Mouse (Mus musculus) splenic B cell, adult 2 months (primary cell): ENCODE measurements at regions not wholly inside any gene's neighbourhood (a gene's known extent, or its start where the extent isn't known, plus 50 kb on each side); places are given as distances from the start of the nearest gene placed in this dataset.
A peak's percentile ranks its signal among the peaks of the same experiment; 100 is the strongest.

Experiments
- DNase-seq: peaks from one replicate; pipeline ENCODE4 v3.0.0-alpha.2; 2011; ENCODE audit warnings: low read depth, low spot score
- H3K27me3 ChIP-seq: 2 replicates; pipeline ENCODE4 v1.6.1; 2012; ENCODE audit warnings: mild to moderate bottlenecking, low read length, moderate library complexity, mixed read lengths; ENCODE audit not compliant: control insufficient read depth, poor library complexity, insufficient read depth, severe bottlenecking
- H3K36me3 ChIP-seq: 2 replicates; pipeline ENCODE4 v1.6.1; 2012; ENCODE audit warnings: mild to moderate bottlenecking, low read length, moderate library complexity, mixed read lengths; ENCODE audit not compliant: control insufficient read depth, poor library complexity, insufficient read depth, severe bottlenecking

GRCm38 (mm10) chr12:9091951-9092350, 62.2 kb downstream of the Ttc32 start:
- H3K27me3 ChIP-seq, result no peaks in the 10 kb centered on the region
- no peak for DNase-seq
- H3K36me3 ChIP-seq, result no peaks in the 10 kb centered on the region

DNA sequence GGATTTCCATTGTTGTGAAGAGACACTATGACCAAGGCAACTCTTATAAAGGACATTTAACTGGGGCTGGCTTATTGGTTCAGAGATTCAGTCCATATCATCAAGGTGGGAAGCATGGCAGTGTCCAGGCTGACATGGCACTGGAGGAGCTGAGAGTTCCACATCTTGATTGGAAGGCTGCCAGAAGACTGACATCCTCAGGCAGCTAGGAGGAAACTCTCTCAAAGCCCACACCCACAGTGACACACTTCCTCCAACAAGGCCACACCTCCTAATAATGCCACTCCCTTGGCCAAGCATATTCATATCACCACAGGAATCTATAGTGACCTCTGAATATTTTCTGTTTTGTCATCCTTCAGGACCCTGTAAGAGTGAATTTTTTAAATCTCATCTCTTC, 65.3 kb downstream of the Ttc32 start:
- no peak for DNase-seq
- Histone ChIP-seq H3K27me3 (no peaks in the 10 kb centered on the region), H3K36me3 (no peaks in the 10 kb centered on the region)

- no peaks in the 10 kb centered on the region for H3K27me3 ChIP-seq
- DNase-seq, result no peak
- H3K36me3 ChIP-seq, result no peaks in the 10 kb centered on the region
These were observed 76.6 kb downstream of the Ttc32 start for GRCm38 (mm10) chr12:9106416-9106815.

GRCm38 (mm10) chr12:9109806-9110205, 80.0 kb downstream of the Ttc32 start:
- Histone ChIP-seq H3K36me3 (no peaks in the 10 kb centered on the region), H3K27me3 (no peaks in the 10 kb centered on the region)
- no peak for DNase-seq

DNA sequence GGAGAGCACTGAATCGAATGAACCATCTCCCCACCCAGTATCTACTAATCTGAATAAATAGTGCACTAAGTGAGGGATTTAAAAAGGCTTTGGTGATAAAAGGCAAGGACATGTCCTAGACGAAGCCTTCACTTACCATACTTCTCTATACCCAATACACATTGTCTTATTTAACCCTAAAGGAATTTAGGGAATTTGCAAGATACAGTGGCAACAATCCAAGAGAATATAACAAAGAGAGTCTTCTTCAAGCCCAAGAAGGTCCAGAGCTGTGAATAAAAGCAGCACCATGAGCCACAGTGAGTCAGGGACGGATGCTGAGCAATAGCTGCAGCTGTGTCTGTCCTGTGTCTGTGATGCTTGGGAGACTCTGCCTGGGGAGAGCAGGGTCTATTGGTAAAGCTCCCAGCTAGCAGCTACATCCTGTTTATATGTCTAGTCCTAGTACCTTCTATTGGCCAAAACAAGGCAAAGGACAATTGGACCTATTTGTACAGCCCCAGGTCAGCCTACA, 82.4 kb downstream of the Ttc32 start:
- H3K27me3 ChIP-seq, result no peaks in the 10 kb centered on the region
- H3K36me3 ChIP-seq, result no peaks in the 10 kb centered on the region
- no peak for DNase-seq

DNA sequence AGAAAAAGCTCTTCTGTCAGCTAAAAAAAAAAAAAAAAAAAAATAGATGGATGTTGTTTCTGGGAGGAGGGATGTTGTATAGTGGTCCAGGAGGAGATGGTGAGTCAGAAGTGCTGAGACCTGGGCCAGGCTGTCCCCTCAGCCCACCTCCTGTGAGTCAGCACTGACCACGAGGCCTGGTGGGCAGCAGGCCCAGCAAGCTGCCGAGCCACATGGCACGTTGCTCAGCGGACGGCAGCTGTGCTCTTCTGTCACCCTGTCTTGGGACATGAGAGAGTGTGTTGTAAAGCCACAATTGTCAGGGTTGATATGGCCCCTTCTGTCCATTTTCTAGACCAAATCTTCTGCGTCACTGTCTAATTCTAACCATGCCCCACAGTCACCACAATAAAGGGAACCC, 83.9 kb downstream of the Ttc32 start:
- H3K27me3 ChIP-seq, result no peaks in the 10 kb centered on the region
- no peak for DNase-seq
- H3K36me3 ChIP-seq, result no peaks in the 10 kb centered on the region

GRCm38 (mm10) chr12:9114061-9114460, 84.3 kb downstream of the Ttc32 start:
- no peak for DNase-seq
- H3K36me3 ChIP-seq, result no peaks in the 10 kb centered on the region
- no peaks in the 10 kb centered on the region for H3K27me3 ChIP-seq

- DNase-seq, result no peak
- no peaks in the 10 kb centered on the region for H3K36me3 ChIP-seq
- H3K27me3 ChIP-seq, result no peaks in the 10 kb centered on the region
These were observed 88.8 kb downstream of the Ttc32 start for GRCm38 (mm10) chr12:9118576-9118975.

DNA sequence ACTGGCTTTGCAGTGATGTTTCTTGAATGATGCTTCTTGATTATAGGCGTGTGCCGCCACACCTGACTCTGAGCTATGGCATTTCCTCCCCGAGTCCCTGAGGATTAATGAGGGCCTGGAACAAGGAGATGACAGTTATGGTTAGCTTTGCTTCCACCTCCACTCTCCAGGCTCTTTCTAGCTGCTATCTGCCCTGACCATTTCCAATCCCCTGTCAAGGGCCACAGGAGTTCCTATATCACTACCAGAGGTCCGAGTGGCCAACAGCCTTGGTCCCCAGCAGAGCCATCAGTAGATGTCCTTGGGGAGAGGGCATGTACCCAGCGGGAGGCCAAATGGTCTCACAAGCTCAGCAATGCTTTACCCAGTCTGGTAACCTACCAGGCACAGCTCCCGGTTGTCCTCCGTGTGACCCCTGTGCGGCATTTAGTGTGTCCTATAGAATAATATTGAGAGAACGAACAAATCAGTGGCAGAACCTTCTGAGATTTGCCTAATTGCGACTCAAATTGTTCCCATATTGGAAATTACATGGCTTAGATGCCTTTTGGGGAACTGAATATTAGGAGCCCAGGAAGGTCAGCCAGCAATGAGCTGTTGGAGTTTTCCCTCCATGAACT, 98.2 kb downstream of the Ttc32 start:
- no peaks in the 10 kb centered on the region for H3K27me3 ChIP-seq
- no peak for DNase-seq

GRCm38 (mm10) chr12:9128581-9129275, 98.9 kb downstream of the Ttc32 start:
- DNase-seq, result peak; percentile 28
- no peaks in the 10 kb centered on the region for H3K27me3 ChIP-seq
- H3K36me3 ChIP-seq, result no peaks in the 10 kb centered on the region

More for the DNA sequence above, 98.2 kb downstream of the Ttc32 start:
- no peaks in the 10 kb centered on the region for H3K36me3 ChIP-seq

DNA sequence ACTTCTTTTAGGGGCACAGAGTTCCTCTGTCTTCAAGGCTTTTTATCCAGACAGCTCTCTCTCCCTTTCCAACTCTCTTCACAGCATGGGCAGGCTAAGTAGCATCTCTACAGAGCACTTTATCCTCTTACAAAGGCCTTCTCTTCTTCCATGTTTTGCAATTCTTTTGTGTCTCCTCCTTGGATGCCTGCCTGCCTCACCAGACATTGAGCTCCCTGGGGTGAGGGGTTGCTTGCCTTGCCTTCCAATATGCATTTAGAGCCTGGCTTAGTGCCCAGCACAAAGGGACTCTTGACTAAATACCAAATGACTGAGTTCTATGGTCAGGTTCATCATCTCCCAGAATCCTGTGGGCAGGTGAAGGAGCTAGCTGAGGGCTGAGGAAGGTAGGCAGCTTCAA, 102.8 kb downstream of the Ttc32 start:
- Histone ChIP-seq H3K27me3 (no peaks in the 10 kb centered on the region), H3K36me3 (no peaks in the 10 kb centered on the region)
- DNase-seq, result no peak

GRCm38 (mm10) chr12:9133890-9134870, 104.4 kb downstream of the Ttc32 start:
- no peak for DNase-seq
- Histone ChIP-seq H3K27me3 (no peaks in the 10 kb centered on the region), H3K36me3 (no peaks in the 10 kb centered on the region)

- H3K36me3 ChIP-seq, result no peaks in the 10 kb centered on the region
- no peak for DNase-seq
- H3K27me3 ChIP-seq, result no peaks in the 10 kb centered on the region
These were observed 121.2 kb downstream of the Ttc32 start for GRCm38 (mm10) chr12:9151001-9151400.

DNA sequence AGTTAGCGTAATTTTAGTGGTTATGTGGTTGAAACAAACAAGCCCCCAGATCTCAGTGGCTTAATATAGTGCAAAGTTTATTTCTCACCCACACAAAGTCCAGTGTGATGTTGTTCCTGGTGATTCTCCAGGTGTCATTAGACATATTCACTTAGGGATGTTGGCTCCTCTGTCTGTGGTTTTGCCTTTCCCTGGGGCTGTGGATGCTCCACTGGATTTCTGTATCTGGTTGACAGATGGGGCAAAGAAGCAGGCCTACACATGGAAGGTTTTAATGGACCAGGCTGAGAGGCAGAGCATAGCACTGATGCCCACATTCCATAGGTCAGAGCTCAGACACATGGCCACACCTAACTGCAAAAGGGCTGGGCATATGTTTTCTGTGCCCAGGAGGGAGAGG, 121.6 kb downstream of the Ttc32 start:
- no peak for DNase-seq

GRCm38 (mm10) chr12:9154491-9154890, 124.7 kb downstream of the Ttc32 start:
- no peaks in the 10 kb centered on the region for H3K27me3 ChIP-seq
- no peak for DNase-seq
- no peaks in the 10 kb centered on the region for H3K36me3 ChIP-seq

More for the DNA sequence above, 121.6 kb downstream of the Ttc32 start:
- no peaks in the 10 kb centered on the region for H3K36me3 ChIP-seq
- no peaks in the 10 kb centered on the region for H3K27me3 ChIP-seq
